Mouse (Mus musculus): ENCODE measurements around the gene Ciao1.
"Not testable (repeated sequence)": the region's sequence is repeated elsewhere in the genome, so short reads cannot be mapped to it uniquely, and the experiment has no call there.

Ciao1 gene

DNA sequence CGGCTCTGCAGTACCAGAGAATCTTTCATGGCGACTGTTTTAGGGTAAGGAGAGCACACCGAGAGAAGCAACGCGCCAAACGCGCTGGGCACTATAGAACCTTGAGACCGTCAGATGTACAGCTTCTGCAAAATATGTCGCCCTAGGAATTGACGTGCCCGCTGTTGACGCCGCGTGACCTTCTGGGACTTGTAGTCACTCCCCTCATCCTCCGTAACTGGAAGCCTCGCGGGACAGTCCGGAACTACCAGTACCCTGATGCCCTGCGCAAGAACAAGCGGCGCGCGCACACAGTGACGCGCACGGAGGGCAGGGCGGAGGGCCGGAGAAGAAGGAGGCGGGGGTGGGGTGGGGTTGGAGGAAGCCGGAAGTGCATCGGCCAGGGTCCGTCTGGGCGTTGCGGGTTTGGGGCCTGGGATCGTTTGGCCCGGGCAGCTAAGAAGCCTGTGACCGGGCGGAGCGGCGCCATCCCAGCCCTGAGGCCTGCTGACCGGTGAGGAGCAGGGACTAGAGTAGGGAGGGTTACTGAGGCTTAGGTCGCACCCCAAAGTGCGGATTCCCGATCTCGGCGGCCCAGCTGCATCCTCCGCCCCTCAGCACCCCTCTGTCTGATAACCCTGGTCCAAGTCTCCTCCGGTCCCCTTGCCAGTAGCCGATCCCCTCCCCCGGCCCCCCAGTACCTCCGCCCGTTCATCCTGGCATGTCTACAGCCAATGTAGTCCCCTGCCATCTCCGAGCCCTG, at the start of gene Ciao1, which contains the start of gene Tmem127:
Gene Ciao1 (minus strand): TSS at position 225 of the 742 bp plus-strand sequence.
Gene Tmem127 (plus strand): TSS at position 317 of the 742 bp plus-strand sequence.
- peak; percentile 95 to 97 for DNase-seq

DNA sequence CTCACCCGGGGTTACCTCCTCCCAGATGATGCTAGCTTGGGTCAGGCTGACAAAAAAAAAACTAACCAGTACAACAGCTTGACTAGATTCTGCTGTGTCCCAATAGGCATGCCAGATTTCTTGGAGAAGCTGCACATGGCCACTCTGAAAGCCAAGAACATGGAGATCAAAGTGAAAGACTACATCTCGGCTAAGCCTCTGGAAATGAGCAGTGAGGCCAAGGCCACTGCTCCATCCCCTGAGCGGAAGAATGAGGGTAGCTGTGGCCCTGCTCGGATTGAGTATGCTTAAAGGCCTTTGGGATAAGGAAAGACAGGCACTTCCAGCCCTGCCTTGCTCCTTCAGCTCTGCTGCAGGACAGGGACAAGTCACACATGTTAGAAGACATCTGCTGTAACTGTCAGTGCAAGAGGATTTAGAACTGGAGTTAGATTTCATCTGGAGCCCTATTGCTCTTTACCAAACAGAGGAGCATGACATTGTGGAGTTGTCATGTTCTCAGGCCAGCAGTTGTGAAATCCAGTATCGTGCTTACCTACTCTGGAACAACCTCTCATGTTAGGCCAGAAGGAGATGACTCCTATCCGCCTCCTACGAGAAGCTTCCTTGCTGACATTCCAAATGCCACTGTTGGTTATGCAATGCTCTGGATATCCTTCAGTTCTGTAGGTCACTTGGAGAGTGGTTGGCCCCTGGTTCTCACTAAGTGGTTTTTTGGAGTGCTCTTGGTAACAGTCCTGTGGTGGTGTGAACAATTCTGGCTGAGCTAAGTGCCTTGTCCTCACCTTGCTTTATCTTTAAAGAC, 49.6 kb upstream of the Ciao1 start:
- DNase-seq = no peak

- DNase-seq = no peak
Observed at GRCm38 (mm10) chr2:127292250-127292649, 44.6 kb upstream of the Ciao1 start.

DNA sequence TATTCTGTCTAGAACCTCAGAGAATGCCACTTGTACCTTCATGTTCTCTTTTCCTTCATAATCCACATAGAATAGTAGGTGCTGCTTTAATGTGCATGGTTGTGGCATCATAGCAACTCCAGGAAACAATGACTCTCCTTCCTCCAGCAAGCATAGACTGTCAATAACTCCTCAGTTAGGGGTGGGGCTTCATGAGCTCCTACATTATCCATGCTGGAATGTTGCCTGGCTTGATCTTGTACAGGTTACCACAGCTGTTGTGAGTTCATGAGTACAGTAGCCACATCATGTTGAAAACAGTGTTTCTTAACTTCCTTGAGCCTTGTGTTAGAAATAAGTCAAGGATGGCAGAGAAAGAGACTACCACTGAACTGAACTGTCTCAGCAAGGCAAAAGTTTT, 30.5 kb upstream of the Ciao1 start:
- no peak for DNase-seq

- DNase-seq = no peak
Observed at GRCm38 (mm10) chr2:127275551-127276320, 28.1 kb upstream of the Ciao1 start.

- no peak for DNase-seq
Observed at GRCm38 (mm10) chr2:127274590-127274989, 27.0 kb upstream of the Ciao1 start.

GRCm38 (mm10) chr2:127272806-127273205, 25.2 kb upstream of the Ciao1 start:
- no peak for DNase-seq

DNA sequence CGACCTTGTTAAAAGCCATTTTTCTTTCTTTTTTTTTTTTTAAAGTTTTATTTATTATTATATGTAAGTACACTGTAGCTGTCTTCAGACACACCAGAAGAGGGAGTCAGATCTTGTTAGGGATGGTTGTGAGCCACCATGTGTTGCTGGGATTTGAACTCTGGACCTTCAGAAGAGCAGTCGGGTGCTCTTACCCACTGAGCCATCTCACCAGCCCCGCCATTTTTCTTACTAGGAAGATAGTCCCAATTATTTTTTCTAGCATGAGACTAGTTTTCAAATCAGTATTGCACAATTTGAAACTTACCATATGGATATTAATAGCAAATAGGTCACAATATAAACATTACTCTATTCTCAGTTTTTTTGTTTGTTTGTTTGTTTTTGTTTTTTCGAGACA, 24.4 kb upstream of the Ciao1 start:
- not testable (repeated sequence) for DNase-seq

- DNase-seq = no peak
Observed at GRCm38 (mm10) chr2:127271042-127271515, 23.5 kb upstream of the Ciao1 start.

DNA sequence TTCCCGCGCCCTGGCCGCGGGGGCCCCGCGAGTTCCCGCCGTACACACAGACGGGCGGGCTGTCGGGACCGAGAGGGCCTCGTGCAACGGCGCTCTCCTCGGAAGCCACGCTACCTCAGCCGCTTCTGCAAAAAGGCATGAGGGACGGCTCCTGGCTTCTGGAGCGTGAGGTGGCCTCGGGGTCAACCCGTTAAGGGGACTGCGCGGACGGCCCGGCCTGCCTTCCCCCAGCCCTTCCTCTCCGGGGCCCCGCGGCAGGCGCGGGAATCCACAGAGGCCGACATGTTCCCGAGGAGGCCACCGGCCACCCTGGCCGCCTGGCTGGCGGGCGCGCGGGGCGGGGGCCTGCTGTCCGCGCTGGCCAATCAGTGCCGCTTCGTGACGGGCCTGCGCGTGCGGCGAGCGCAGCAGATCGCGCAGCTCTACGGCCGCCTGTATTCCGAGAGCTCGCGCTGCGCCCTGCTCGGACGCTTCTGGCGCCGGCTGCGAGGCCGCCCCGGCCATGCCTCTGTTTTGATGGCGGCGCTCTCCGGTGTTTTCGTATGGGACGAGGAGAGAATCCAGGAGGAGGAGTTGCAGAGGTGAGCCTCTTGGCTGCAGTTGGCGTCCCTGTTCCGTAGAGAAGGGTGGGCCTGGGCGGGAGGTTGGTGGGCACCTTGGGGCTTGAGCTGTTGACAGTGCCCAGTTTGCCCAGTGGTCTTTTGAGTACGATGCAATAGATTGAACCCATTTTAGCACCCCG, 22.9 kb upstream of the Ciao1 start:
- peak; percentile 77 to 83 for DNase-seq

- peak; percentile 87 to 90 for DNase-seq
Observed at GRCm38 (mm10) chr2:127269491-127270299, 22.1 kb upstream of the Ciao1 start, which contains the start of gene Stard7. Gene Stard7 (plus strand): TSS chr2:127270218.

DNA sequence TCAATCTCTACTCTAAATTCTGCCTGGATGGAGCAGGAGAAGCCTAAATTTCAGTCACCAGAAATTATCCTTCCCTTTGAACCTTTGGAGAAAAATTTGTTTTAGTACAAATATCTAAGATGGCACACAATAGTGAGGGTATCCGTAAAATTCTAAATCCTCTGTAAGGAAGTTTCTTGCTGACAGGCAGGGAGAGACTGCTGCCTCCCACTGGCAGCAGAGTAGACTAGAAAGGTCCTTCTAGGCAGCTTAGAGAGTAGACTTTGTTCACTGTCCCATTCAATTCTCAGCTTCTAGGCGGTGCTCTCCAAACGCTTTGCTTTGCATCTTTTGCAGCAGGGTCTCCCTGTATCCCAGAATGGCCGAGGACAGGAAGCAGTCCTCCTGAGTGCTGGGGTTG, 20.2 kb upstream of the Ciao1 start:
- no peak for DNase-seq

DNA sequence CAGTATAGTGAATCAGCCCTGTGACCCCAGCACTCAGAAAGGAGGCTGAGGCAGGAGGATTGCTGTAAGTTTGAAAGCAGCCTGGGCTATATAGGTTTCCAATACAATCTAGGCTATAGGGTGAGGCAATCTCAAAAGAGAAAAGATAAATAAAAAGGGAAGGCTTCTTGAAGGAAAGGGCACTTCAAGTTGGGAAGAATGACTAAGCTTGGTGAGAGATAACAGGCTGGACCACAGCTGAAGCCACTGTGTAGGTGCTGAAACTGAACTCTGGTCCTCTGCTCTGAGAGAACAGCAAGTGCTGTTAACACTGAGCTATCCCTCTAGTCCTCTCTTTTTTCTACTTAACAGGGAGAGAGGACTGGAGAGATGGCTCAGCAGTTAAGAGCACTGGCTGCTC, 14.9 kb upstream of the Ciao1 start:
- DNase-seq = no peak

DNA sequence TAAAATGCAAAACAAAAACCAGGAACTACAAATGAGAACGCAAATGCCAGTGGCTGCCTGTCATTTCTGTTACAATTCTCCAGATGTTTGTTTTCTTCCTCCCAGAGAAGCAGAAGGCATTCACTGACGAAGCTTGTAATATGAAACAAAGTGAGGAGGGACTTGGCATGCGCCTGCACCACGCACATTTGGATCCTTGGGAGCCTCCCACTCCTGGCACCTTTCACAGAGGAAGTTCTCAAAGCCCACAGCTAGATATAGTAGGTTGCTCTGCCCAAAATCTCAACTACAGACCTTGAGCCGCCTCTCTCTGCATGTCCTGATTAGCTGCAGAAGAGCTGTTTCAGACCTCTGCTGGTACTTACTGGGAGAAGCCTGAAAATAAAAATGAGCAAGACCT, 11.7 kb upstream of the Ciao1 start:
- DNase-seq = no peak

- DNase-seq = no peak
Observed at GRCm38 (mm10) chr2:127255294-127255693, 7.7 kb upstream of the Ciao1 start.

GRCm38 (mm10) chr2:127254604-127255134, 7.1 kb upstream of the Ciao1 start:
- DNase-seq = no peak

GRCm38 (mm10) chr2:127252787-127253186, 5.2 kb upstream of the Ciao1 start:
- DNase-seq = no peak

GRCm38 (mm10) chr2:127251880-127252527, 4.4 kb upstream of the Ciao1 start:
- DNase-seq = no peak

GRCm38 (mm10) chr2:127251457-127251856, 3.8 kb upstream of the Ciao1 start:
- no peak for DNase-seq

GRCm38 (mm10) chr2:127250291-127251008, 2.8 kb upstream of the Ciao1 start:
- DNase-seq = no peak
